8 mouse cellular contexts compared by ENCODE assay signal in genomic region chr10:81571501-81571876, GRCm38 (mm10). TPM values are rescaled to one million over a fixed set of nuclear protein-coding genes. Genes with fewer than 3 reads are reported as not detected.
A peak's percentile ranks its signal among the peaks of the same experiment; 100 is the strongest.
DNase-seq lines count a peak whose midpoint lies in the region; ATAC-seq and TF ChIP-seq lines count a peak whose summit lies in the region.

No protein-coding gene starts in this region.

- peak; percentile 100 for DNase-seq in heart, postnatal 10 days
- DNase-seq in large intestine, adult 2 months (ENCODE audit: low read depth, low spot score): peak; percentile 84
- peak; percentile 91 for DNase-seq in liver, postnatal 0 days
- peak; percentile 97 for DNase-seq in testis, postnatal 10 days (ENCODE audit: low spot score)

- peaks cover 3% of the 10 kb centered on the region for H3K4me1 ChIP-seq in ES-Bruce4 (ENCODE audit: control insufficient read depth, insufficient read depth, low read length)
- H3K4me1 ChIP-seq in forebrain, embryonic 13.5 days: peaks cover 73% of the 10 kb centered on the region
- H3K4me1 ChIP-seq in liver, postnatal 0 days (ENCODE audit: insufficient read depth): peaks cover 42% of the 10 kb centered on the region
- H3K4me1 ChIP-seq in neural tube, embryonic 14.5 days (ENCODE audit: control insufficient read depth, insufficient read depth, low read length): peaks cover 35% of the 10 kb centered on the region

- no peak for TF ChIP-seq CTCF in ES-Bruce4 (IDR thresholded peaks at IDR 0.05; ENCODE audit: low read depth, low read length)
- TF ChIP-seq CTCF in liver, postnatal 0 days (IDR thresholded peaks at IDR 0.05; ENCODE audit: low read depth): no peak

- ATAC-seq in cerebellum, adult (ENCODE audit: insufficient number of reproducible peaks, low FRiP score, low TSS enrichment): peak; percentile 82
- peak; percentile 95 for ATAC-seq in forebrain, embryonic 13.5 days
- ATAC-seq in liver, postnatal 0 days: peak; percentile 89
- peak; percentile 92 for ATAC-seq in neural tube, embryonic 14.5 days (ENCODE audit: low read depth)

- H3K4me3 ChIP-seq in ES-Bruce4 (ENCODE audit: low read depth, low read length): peak overlapping the region; percentile 72
- peak overlapping the region; percentile 40 for H3K4me3 ChIP-seq in forebrain, embryonic 13.5 days
- peak overlapping the region; percentile 64 for H3K4me3 ChIP-seq in liver, postnatal 0 days (ENCODE audit: low read depth, low read length)
- H3K4me3 ChIP-seq in neural tube, embryonic 14.5 days (ENCODE audit: low read depth, low read length): peak overlapping the region; percentile 24

- H3K4me2 ChIP-seq in forebrain, embryonic 13.5 days: peak overlapping the region; percentile 74
- H3K4me2 ChIP-seq in liver, postnatal 0 days (ENCODE audit: low read depth, low read length): peak overlapping the region; percentile 99
- H3K4me2 ChIP-seq in neural tube, embryonic 14.5 days (ENCODE audit: low read depth, low read length): peak overlapping the region; percentile 60

- TF ChIP-seq EP300 in ES-Bruce4 (IDR thresholded peaks at IDR 0.05; ENCODE audit: insufficient read depth, low read depth, low read length): no peak
- no peak for TF ChIP-seq EP300 in liver, postnatal 0 days (IDR thresholded peaks at IDR 0.05; ENCODE audit: low read depth)

- no peaks in the 10 kb centered on the region for H3K36me3 ChIP-seq in ES-Bruce4 (ENCODE audit: control insufficient read depth, insufficient read depth, low read length, poor library complexity, severe bottlenecking)
- peaks cover 9% of the 10 kb centered on the region for H3K36me3 ChIP-seq in forebrain, embryonic 13.5 days (ENCODE audit: poor library complexity, severe bottlenecking)
- peaks cover 2% of the 10 kb centered on the region; the same call in 1 of the 2 replicates for H3K36me3 ChIP-seq in liver, postnatal 0 days (replicated peaks; ENCODE audit: insufficient read depth, low read length)
- no peaks in the 10 kb centered on the region for H3K36me3 ChIP-seq in neural tube, embryonic 14.5 days (ENCODE audit: control insufficient read depth, insufficient read depth, low read length)

- WGBS in forebrain, embryonic 13.5 days: 0% methylated on average over 18 of the region's 18 CpGs
- WGBS in large intestine, adult 2 months: 1% methylated on average over 18 of the region's 18 CpGs
- WGBS in liver, postnatal 0 days (ENCODE audit: insufficient replicate concordance): 1% methylated on average over 18 of the region's 18 CpGs
- WGBS in neural tube, embryonic 14.5 days: under 1% methylated on average over 18 of the region's 18 CpGs

- TF ChIP-seq POLR2A in ES-Bruce4 (IDR thresholded peaks at IDR 0.05; ENCODE audit: insufficient read depth, low read length): no peak

- intact Hi-C loops in heart, postnatal 10 days (cut with DNase I): no loop called here

- H3K27ac ChIP-seq in ES-Bruce4 (ENCODE audit: insufficient read depth, low read length): no peak overlapping the region
- H3K27ac ChIP-seq in forebrain, embryonic 13.5 days: peak overlapping the region; percentile 66
- H3K27ac ChIP-seq in liver, postnatal 0 days (ENCODE audit: low read depth): peak overlapping the region; percentile 71
- H3K27ac ChIP-seq in neural tube, embryonic 14.5 days (ENCODE audit: low read depth, low read length): peak overlapping the region; percentile 61

- H3K27me3 ChIP-seq in ES-Bruce4 (ENCODE audit: control insufficient read depth, insufficient read depth, low read length, poor library complexity, severe bottlenecking): no peaks in the 10 kb centered on the region
- H3K27me3 ChIP-seq in forebrain, embryonic 13.5 days: peaks cover 62% of the 10 kb centered on the region
- peaks cover 10% of the 10 kb centered on the region for H3K27me3 ChIP-seq in liver, postnatal 0 days (ENCODE audit: insufficient read depth, low read length)
- peaks cover 7% of the 10 kb centered on the region; the same call in 1 of the 2 replicates for H3K27me3 ChIP-seq in neural tube, embryonic 14.5 days (ENCODE audit: control insufficient read depth, insufficient read depth, low read length)

- H3K9me3 ChIP-seq in ES-Bruce4 (replicated peaks; ENCODE audit: control insufficient read depth, insufficient read depth, low read length, poor library complexity, severe bottlenecking): no peaks in the 10 kb centered on the region
- H3K9me3 ChIP-seq in forebrain, embryonic 13.5 days (replicated peaks): no peaks in the 10 kb centered on the region
- no peaks in the 10 kb centered on the region for H3K9me3 ChIP-seq in liver, postnatal 0 days (ENCODE audit: low read length)
- no peaks in the 10 kb centered on the region for H3K9me3 ChIP-seq in neural tube, embryonic 14.5 days (ENCODE audit: control insufficient read depth, low read length)

- peak overlapping the region; percentile 54 for H3K9ac ChIP-seq in ES-Bruce4 (ENCODE audit: low read depth, poor library complexity, severe bottlenecking)
- peak overlapping the region; percentile 34; the same call in 1 of the 2 replicates for H3K9ac ChIP-seq in forebrain, embryonic 13.5 days
- peak overlapping the region; percentile 57 for H3K9ac ChIP-seq in liver, postnatal 0 days (replicated peaks)
- peak overlapping the region; percentile 25; the same call in 1 of the 2 replicates for H3K9ac ChIP-seq in neural tube, embryonic 14.5 days (replicated peaks; ENCODE audit: low read depth, low read length)

RNA-seq across cellular contexts. Expression of gene Tle2, which starts 2.9 kb away (rescaled TPM):
- polyA plus RNA-seq in ES-Bruce4 (2011; ENCODE audit: insufficient read depth, insufficient read length, low read depth, missing spikeins): 3.1 and 3.8 TPM in 2 replicates
- polyA plus RNA-seq in forebrain, embryonic 13.5 days (2015; fragmentation: Nextera tagmentation; extraction: Ambion mirVana): 15.1 and 17.7 TPM in 2 replicates
- 10 to 100 TPM in 1 of 2 experiments, 1 to 10 TPM in 1; 8.1 to 11.2 TPM for total RNA-seq in heart, postnatal 10 days (2021)
- polyA plus RNA-seq in large intestine, adult 2 months (2012; rRNA removed): 11.3 and 13.5 TPM in 2 replicates
- 1.2 and 2.2 TPM in 2 replicates for polyA plus RNA-seq in liver, postnatal 0 days (2015; fragmentation: Nextera tagmentation; extraction: Ambion mirVana)
- 32.4 and 37.3 TPM in 2 replicates for polyA plus RNA-seq in neural tube, embryonic 14.5 days (2014; fragmentation: Nextera tagmentation; extraction: Ambion mirVana)

RNA-seq across cellular contexts. Expression of gene Aes, which starts 12.2 kb away (rescaled TPM):
- polyA plus RNA-seq in ES-Bruce4 (2011; ENCODE audit: insufficient read depth, insufficient read length, low read depth, missing spikeins): 148 and 152 TPM in 2 replicates
- polyA plus RNA-seq in forebrain, embryonic 13.5 days (2015; fragmentation: Nextera tagmentation; extraction: Ambion mirVana): 430 and 502 TPM in 2 replicates
- total RNA-seq in heart, postnatal 10 days (2021): 100 to 1,000 TPM; 867 to 890 TPM
- 1,252 and 1,560 TPM in 2 replicates for polyA plus RNA-seq in large intestine, adult 2 months (2012; rRNA removed)
- 256 and 266 TPM in 2 replicates for polyA plus RNA-seq in liver, postnatal 0 days (2015; fragmentation: Nextera tagmentation; extraction: Ambion mirVana)
- 347 and 599 TPM in 2 replicates for polyA plus RNA-seq in neural tube, embryonic 14.5 days (2014; fragmentation: Nextera tagmentation; extraction: Ambion mirVana)

RNA-seq across cellular contexts. Expression of gene Gna11, which starts 26.5 kb away (rescaled TPM):
- polyA plus RNA-seq in ES-Bruce4 (2011; ENCODE audit: insufficient read depth, insufficient read length, low read depth, missing spikeins): 32.0 and 35.3 TPM in 2 replicates
- polyA plus RNA-seq in forebrain, embryonic 13.5 days (2015; fragmentation: Nextera tagmentation; extraction: Ambion mirVana): 79.0 and 84.3 TPM in 2 replicates
- 10 to 100 TPM; 59.2 to 60.6 TPM for total RNA-seq in heart, postnatal 10 days (2021)
- polyA plus RNA-seq in large intestine, adult 2 months (2012; rRNA removed): 402 and 684 TPM in 2 replicates
- 18.3 and 19.2 TPM in 2 replicates for polyA plus RNA-seq in liver, postnatal 0 days (2015; fragmentation: Nextera tagmentation; extraction: Ambion mirVana)
- 81.1 and 89.8 TPM in 2 replicates for polyA plus RNA-seq in neural tube, embryonic 14.5 days (2014; fragmentation: Nextera tagmentation; extraction: Ambion mirVana)

RNA-seq across cellular contexts. Expression of gene Tle6, which starts 29.4 kb away (rescaled TPM):
- 15.0 and 18.5 TPM in 2 replicates for polyA plus RNA-seq in ES-Bruce4 (2011; ENCODE audit: insufficient read depth, insufficient read length, low read depth, missing spikeins)
- polyA plus RNA-seq in forebrain, embryonic 13.5 days (2015; fragmentation: Nextera tagmentation; extraction: Ambion mirVana): 1.8 and 4.1 TPM in 2 replicates
- total RNA-seq in heart, postnatal 10 days (2021): 10 to 100 TPM; 10.2 to 11.1 TPM
- 7.3 and 8.8 TPM in 2 replicates for polyA plus RNA-seq in large intestine, adult 2 months (2012; rRNA removed)
- 2.9 and 3.0 TPM in 2 replicates for polyA plus RNA-seq in liver, postnatal 0 days (2015; fragmentation: Nextera tagmentation; extraction: Ambion mirVana)
- polyA plus RNA-seq in neural tube, embryonic 14.5 days (2014; fragmentation: Nextera tagmentation; extraction: Ambion mirVana): 5.0 and 6.6 TPM in 2 replicates

RNA-seq across cellular contexts. Expression of gene BC025920, which starts 34.6 kb away (rescaled TPM):
- polyA plus RNA-seq in ES-Bruce4 (2011; ENCODE audit: insufficient read depth, insufficient read length, low read depth, missing spikeins): 3.2 and 3.9 TPM in 2 replicates
- 2.0 and 3.7 TPM in 2 replicates for polyA plus RNA-seq in forebrain, embryonic 13.5 days (2015; fragmentation: Nextera tagmentation; extraction: Ambion mirVana)
- total RNA-seq in heart, postnatal 10 days (2021): 1 to 10 TPM; 1.3 to 1.4 TPM
- 1.1 and 1.4 TPM in 2 replicates for polyA plus RNA-seq in large intestine, adult 2 months (2012; rRNA removed)
- polyA plus RNA-seq in liver, postnatal 0 days (2015; fragmentation: Nextera tagmentation; extraction: Ambion mirVana): 0.13 TPM in 2 replicates
- polyA plus RNA-seq in neural tube, embryonic 14.5 days (2014; fragmentation: Nextera tagmentation; extraction: Ambion mirVana): 1.0 and 1.9 TPM in 2 replicates
